Mouse (Mus musculus) CD8-positive naive resting alpha-beta T cell, adult 57 days (primary cell): ENCODE measurements around the gene Hand1. TPM values are rescaled to one million over a fixed set of nuclear protein-coding genes. Genes with fewer than 3 reads are reported as not detected.

Experiments used
- total RNA-seq: library from RNA; stranded (reverse); gene quantifications from one replicate; pipeline ENCODE4 v1.2.4, GENCODE M21; 2023

Gene Hand1
- total RNA-seq = not detected

DNA sequence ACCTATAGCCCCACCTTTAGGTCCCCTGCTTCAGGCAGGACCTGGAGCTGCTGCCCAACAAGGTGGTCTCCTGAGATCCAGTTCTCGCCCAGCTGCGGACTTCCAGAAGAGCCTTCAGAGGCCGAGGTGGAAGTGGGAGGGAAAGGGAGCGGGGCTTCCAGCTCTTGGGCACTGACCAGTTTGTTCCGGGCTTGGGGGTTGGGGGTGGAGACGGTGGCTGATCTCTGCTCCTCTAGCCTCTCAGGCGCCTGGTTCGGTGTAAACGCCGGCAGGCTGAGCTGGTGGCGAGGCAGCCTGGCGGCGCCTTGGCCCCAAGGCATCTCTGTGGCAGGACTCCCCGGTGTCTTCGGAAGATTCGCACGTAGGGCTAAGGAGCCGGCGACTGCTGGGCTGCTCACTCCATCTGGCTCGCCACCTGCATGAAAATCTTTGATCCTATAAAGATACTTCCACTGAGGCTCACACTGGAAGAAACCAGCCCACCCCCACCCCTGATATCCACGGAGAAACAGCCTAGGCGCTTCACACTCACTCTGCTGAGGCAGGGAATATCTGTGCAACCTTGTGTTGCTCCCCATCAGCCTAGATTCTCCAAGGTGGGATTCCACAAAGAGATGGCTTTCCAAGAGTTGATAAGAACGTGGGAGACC is at the start of gene Hand1:
Gene Hand1 (minus strand): TSS at position 267 of the 650 bp plus-strand sequence.

DNA sequence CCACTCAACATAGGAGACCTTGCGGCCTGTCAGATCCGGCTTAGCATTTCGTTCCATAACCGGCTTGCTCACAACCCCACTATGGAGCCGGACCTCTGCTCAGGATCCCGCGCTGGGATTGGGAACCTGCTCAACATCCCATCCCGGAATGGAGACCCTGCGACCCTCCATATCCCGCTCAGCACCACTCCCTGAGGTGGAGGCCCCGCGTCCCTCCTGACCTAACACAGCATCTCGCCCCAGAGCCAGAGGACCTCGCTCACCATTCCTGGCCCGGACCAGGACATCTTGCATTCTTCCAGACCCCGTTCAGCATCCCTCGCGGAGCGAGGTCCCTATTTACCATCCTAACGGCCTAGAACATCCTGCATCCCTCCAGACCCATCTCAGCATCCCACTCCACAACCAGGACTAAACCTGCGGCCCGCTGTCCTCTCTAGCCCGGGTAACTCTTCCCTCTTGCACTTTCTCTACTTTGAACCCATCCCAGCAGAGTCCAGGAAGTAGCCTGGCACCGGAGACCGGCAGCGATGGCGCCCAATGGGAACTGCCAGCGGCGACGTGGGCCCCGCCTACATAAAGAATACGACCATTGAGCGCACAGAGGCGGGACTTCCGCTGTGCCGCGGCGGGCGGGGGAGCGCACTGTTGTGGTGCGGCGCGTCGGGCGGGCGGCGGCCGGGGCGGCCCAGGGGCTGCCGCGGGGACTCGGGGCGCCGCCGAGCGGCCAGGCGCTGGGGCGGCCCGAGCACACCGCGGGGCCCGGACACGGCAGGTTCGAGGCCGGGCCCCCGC is 31.4 kb downstream of the Hand1 start, which contains the start of gene Sap30l:
Gene Sap30l (plus strand): TSS at position 667 of the 795 bp plus-strand sequence.

Other genes with a start within 250 kb of the Hand1 start
- 51.1 TPM for gene Galnt10, start 187.4 kb downstream of the Hand1 start, total RNA-seq
- 30.4 TPM for gene Sap30l, start 31.2 kb downstream of the Hand1 start, total RNA-seq
- 122 TPM for gene Larp1, start 176.2 kb upstream of the Hand1 start, total RNA-seq